Mouse (Mus musculus) forebrain, embryonic 14.5 days (tissue): ENCODE results near the gene Zc3h12a. TPM values are rescaled to one million over a fixed set of nuclear protein-coding genes. Genes with fewer than 3 reads are reported as not detected.

Source experiments
- ATAC-seq: fragments of 200-750 bp; cut with Nextera tagmentation; 2 replicates; pipeline ENCODE4 v1.8.0; 2017; ENCODE audit warnings: mild to moderate bottlenecking, moderate library complexity
- DNase-seq: peaks from one replicate; pipeline ENCODE4 v3.0.0-alpha.2; 2015; ENCODE audit warnings: low spot score
- H3K27ac ChIP-seq: fragments of 300-500 bp; sonication (generic); 2 replicates; pipeline ENCODE4 v1.5.1; 2014; ENCODE audit warnings: low read depth, mild to moderate bottlenecking, control low read depth, low read length, moderate library complexity
- H3K27me3 ChIP-seq: fragments of 300-500 bp; sonication (generic); replicated peaks from 2 replicates; pipeline ENCODE4 v1.6.1; 2014; ENCODE audit warnings: low read length, control low read depth, mixed read lengths; ENCODE audit not compliant: control insufficient read depth, insufficient read depth
- H3K36me3 ChIP-seq: fragments of 300-500 bp; sonication (generic); 2 replicates; pipeline ENCODE4 v1.6.1; 2014; ENCODE audit warnings: low read length, control low read depth; ENCODE audit not compliant: control insufficient read depth, insufficient read depth
- H3K4me1 ChIP-seq: fragments of 300-500 bp; sonication (generic); 2 replicates; pipeline ENCODE4 v1.6.1; 2014; ENCODE audit warnings: antibody characterized with exemption, low read length, control low read depth; ENCODE audit not compliant: control insufficient read depth, insufficient read depth
- H3K4me2 ChIP-seq: fragments of 300-500 bp; sonication (generic); 2 replicates; pipeline ENCODE4 v1.6.1; 2014; ENCODE audit warnings: mild to moderate bottlenecking, control low read depth, low read length
- H3K4me3 ChIP-seq: fragments of 300-500 bp; sonication (generic); 2 replicates; pipeline ENCODE4 v1.5.1; 2014; ENCODE audit warnings: low read depth, low read length, control low read depth
- H3K9ac ChIP-seq: fragments of 300-500 bp; sonication (generic); 2 replicates; pipeline ENCODE4 v1.6.1; 2014; ENCODE audit warnings: mild to moderate bottlenecking, low read length, control low read depth, moderate library complexity
- H3K9me3 ChIP-seq: fragments of 300-500 bp; sonication (generic); replicated peaks from 2 replicates; pipeline ENCODE4 v1.6.1; 2016; ENCODE audit warnings: low read length, control low read depth, mixed read lengths; ENCODE audit not compliant: control insufficient read depth
- WGBS: fragments of 180-500 bp; shearing (Covaris S2); extraction: QIAGEN DNeasy Blood & Tissue Kit; methylation state at CpG from one replicate; pipeline ENCODE4 v1.1.7; 2014; 5-methylcytosine and 5-hydroxymethylcytosine counted together
- polyA plus RNA-seq: library from polyadenylated mRNA; unstranded; fragments of >200 nt; fragmentation: Nextera tagmentation; extraction: Ambion mirVana; gene quantifications from 2 replicates; pipeline ENCODE4 v1.2.1, GENCODE M21; 2014

Gene Zc3h12a
- polyA plus RNA-seq, 1 experiment from 2014 or later, result 0.14 TPM

- no peak overlapping the region for H3K4me2 ChIP-seq
- H3K4me1 ChIP-seq, result 0 out of 2 replicates have a peak, but pooled peaks cover 2% of the 10 kb centered on the region
- H3K27me3 ChIP-seq, result no peaks in the 10 kb centered on the region
- DNase-seq (peak; percentile 84), ATAC-seq (peak; percentile 63)
- H3K36me3 ChIP-seq, result peaks cover 22% of the 10 kb centered on the region
- H3K9ac ChIP-seq, result no peak overlapping the region
- H3K4me3 ChIP-seq, result no peak overlapping the region
- no peak overlapping the region for H3K27ac ChIP-seq
- no peaks in the 10 kb centered on the region for H3K9me3 ChIP-seq
- 9% methylated on average over 6 of the region's 6 CpGs for WGBS
These were observed 13.0 kb downstream of the Zc3h12a start for GRCm38 (mm10) chr4:125114638-125115037.

DNA sequence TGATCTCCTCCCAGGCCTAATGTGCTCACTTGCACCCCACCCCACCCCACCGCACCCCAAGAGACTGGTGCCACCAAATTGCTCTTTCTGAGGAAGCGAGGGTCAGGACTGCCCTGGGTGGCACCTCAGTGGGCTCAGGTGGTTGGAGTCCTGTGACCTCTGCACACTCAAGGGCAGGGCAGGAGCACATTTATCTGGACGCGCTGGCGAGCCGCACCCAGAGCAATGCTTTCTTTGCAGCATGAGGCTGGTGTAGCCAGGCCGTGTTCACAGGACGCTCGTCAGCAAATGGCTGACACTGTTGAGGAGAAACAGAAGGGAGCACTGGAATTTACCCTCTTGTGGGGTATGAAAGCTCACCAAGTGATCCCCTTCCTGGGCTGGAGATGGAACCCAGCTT lies 22.3 kb downstream of the Zc3h12a start:
- Histone ChIP-seq H3K4me3 (no peak overlapping the region), H3K9me3 (no peaks in the 10 kb centered on the region), H3K4me1 (no peaks in the 10 kb centered on the region), H3K36me3 (peaks cover 59% of the 10 kb centered on the region), H3K27ac (no peak overlapping the region), H3K4me2 (no peak overlapping the region), H3K9ac (no peak overlapping the region), H3K27me3 (no peaks in the 10 kb centered on the region)
- ATAC-seq (no peak), DNase-seq (no peak)
- WGBS, result 92% methylated on average over 9 of the region's 9 CpGs

DNA sequence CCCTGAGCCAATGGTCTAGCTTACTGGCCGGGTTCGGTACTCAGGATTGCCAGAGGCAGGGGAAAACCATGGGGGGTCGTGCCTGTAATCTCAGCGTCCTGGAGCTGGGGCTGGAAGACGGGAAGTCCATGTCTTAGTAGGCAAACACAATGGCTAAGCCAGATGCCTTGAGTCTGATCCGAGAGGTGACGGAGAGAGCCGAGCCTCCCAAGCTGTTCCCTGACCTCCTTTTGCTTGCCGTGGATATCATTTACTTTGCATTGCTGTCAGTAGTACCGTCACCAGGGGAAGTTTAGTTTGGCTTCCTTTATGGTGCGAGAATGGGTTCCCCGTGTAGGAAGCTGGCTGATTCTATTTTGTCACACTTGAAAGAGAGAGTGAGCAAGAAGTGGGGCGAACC lies 26.3 kb downstream of the Zc3h12a start:
- WGBS, result 67% methylated on average over 13 of the region's 13 CpGs
- ATAC-seq, result no peak
- H3K27me3 ChIP-seq, result no peaks in the 10 kb centered on the region

GRCm38 (mm10) chr4:125099458-125099857 lies 28.2 kb downstream of the Zc3h12a start:
- Histone ChIP-seq H3K36me3 (peaks cover 18% of the 10 kb centered on the region), H3K4me2 (no peak overlapping the region), H3K9me3 (no peaks in the 10 kb centered on the region), H3K4me1 (no peaks in the 10 kb centered on the region), H3K27me3 (no peaks in the 10 kb centered on the region), H3K4me3 (no peak overlapping the region), H3K27ac (no peak overlapping the region), H3K9ac (no peak overlapping the region)
- ATAC-seq (peak; percentile 60; the same call in 1 of the 2 replicates), DNase-seq (peak; percentile 85)
- WGBS, result 11% methylated on average over 8 of the region's 8 CpGs

More for the DNA sequence above, 26.3 kb downstream of the Zc3h12a start:
- H3K27ac ChIP-seq, result no peak overlapping the region
- no peak overlapping the region for H3K9ac ChIP-seq
- no peaks in the 10 kb centered on the region for H3K9me3 ChIP-seq
- H3K4me2 ChIP-seq, result no peak overlapping the region
- no peak overlapping the region for H3K4me3 ChIP-seq
- no peaks in the 10 kb centered on the region for H3K4me1 ChIP-seq
- peaks cover 37% of the 10 kb centered on the region for H3K36me3 ChIP-seq
- DNase-seq, result no peak

- no peak for DNase-seq
- Histone ChIP-seq H3K4me1 (no peaks in the 10 kb centered on the region), H3K36me3 (peaks cover 19% of the 10 kb centered on the region; the same call in 1 of the 2 replicates), H3K9ac (no peak overlapping the region), H3K4me2 (no peak overlapping the region), H3K27ac (no peak overlapping the region), H3K9me3 (no peaks in the 10 kb centered on the region), H3K27me3 (no peaks in the 10 kb centered on the region), H3K4me3 (no peak overlapping the region)
- ATAC-seq, result no peak
- 87% methylated on average over 4 of the region's 4 CpGs for WGBS
These were observed 30.2 kb downstream of the Zc3h12a start for GRCm38 (mm10) chr4:125097412-125097811.

- Histone ChIP-seq H3K4me1 (no peaks in the 10 kb centered on the region), H3K9ac (no peak overlapping the region), H3K36me3 (peaks cover 32% of the 10 kb centered on the region), H3K9me3 (no peaks in the 10 kb centered on the region), H3K27ac (no peak overlapping the region), H3K4me3 (no peak overlapping the region), H3K4me2 (no peak overlapping the region), H3K27me3 (no peaks in the 10 kb centered on the region)
- DNase-seq (no peak), ATAC-seq (no peak)
- WGBS, result 97% methylated on average over 5 of the region's 5 CpGs
These were observed 31.6 kb downstream of the Zc3h12a start for GRCm38 (mm10) chr4:125096066-125096465.

- DNase-seq, result no peak
- Histone ChIP-seq H3K4me2 (no peak overlapping the region), H3K4me3 (no peak overlapping the region), H3K9me3 (no peaks in the 10 kb centered on the region), H3K36me3 (peaks cover 55% of the 10 kb centered on the region), H3K4me1 (no peaks in the 10 kb centered on the region), H3K27ac (no peak overlapping the region), H3K27me3 (no peaks in the 10 kb centered on the region), H3K9ac (no peak overlapping the region)
- no peak for ATAC-seq
- WGBS, result 91% methylated on average over 5 of the region's 5 CpGs
These were observed 34.6 kb downstream of the Zc3h12a start for GRCm38 (mm10) chr4:125093031-125093430.

DNA sequence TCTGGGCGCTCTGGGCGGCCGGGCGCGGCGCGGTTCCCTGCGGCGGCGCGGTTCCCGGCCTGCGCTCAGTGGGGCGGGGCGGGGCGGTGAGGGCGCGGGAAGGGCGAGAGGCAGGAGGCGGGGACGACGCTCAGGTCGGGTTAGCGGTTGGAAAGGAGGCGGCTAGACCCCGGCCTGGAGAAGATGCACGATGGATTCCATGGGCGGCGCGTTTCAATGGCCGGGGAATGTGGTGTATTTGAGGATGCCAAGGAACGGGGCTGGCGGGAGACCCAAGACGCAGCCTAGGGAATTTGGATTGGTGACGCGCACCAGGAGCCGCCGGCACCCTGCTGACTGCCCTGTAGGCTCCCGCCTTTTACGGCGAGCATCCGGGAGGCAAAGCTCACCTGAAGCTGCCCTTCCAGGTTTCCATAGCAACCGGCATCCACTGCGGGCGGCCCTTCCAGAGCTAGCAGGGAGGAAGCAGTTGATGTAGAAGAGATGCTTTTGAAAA lies 42.2 kb downstream of the Zc3h12a start:
- Histone ChIP-seq H3K9ac (peak overlapping the region; percentile 92), H3K36me3 (peaks cover 33% of the 10 kb centered on the region), H3K27ac (peak overlapping the region; percentile 98), H3K27me3 (no peaks in the 10 kb centered on the region), H3K4me3 (peak overlapping the region; percentile 83), H3K9me3 (no peaks in the 10 kb centered on the region), H3K4me1 (peaks cover 9% of the 10 kb centered on the region), H3K4me2 (peak overlapping the region; percentile 87)
- WGBS, result 0% methylated on average over 45 of the region's 45 CpGs
- DNase-seq, result peak; percentile 85
- ATAC-seq, result peak; percentile 92

DNA sequence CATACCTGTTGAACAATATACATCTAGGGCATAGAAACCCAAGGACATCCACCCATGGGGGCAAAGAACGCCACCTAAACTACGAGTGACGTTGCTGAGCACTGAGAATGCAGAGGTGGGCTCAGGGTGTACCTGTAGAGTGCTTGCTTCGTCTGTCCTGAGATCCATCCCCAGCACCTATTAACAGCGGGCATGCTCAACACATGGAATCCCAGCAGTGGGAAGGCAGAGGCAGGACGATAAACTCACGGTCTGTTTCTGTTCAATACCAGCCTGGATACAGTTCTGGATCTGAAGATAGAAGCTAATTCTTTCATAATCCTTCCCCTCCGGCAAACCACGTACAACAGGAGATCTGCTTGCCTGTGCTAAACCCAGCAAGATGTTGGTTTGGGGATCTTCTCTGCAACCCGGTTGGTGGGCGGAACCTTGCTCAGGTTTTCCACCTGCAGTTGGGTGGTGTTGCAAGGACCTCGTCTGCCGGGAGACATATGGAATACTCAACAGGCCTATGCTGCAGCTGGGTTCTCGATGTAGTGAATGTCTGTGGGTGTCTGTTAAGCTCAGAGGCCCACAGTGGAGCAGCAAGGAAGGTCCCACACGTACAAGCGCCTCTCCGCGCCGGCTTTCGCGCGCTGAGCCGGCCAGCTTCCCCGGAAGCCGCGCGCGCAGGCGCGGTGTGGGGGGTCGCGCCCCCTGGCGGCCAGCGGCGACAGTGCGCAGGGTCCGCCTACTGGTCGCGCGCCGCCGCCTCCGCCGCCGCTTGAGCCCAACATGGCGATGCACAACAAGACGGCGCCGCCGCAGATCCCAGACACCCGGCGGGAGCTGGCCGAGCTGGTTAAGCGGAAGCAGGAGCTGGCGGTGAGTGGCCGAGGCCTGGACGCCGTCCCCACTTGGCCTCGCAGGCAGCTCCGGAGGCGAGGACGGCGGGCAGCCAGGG lies 43.0 kb downstream of the Zc3h12a start, which contains the start of gene Meaf6:
TSS of gene Meaf6 (plus strand) at position 732 of the 943 bp plus-strand sequence.
- ATAC-seq, result peak; percentile 90
- H3K27ac ChIP-seq, result peak within 1 kb of the TSS; percentile 98
- peak; percentile 90 for DNase-seq
- no peaks in the 10 kb centered on the region for H3K27me3 ChIP-seq
- H3K4me1 ChIP-seq, result peaks cover 9% of the 10 kb centered on the region
- H3K4me2 ChIP-seq, result peak within 1 kb of the TSS; percentile 87
- no peaks in the 10 kb centered on the region for H3K9me3 ChIP-seq
- WGBS, result 1% methylated on average over 63 of the region's 63 CpGs
- H3K9ac ChIP-seq, result peak within 1 kb of the TSS; percentile 92
- H3K36me3 ChIP-seq, result peaks cover 26% of the 10 kb centered on the region
- H3K4me3 ChIP-seq, result peak within 1 kb of the TSS; percentile 83
